Mouse (Mus musculus) c-Kit-positive CD71-positive TER-119-positive erythroid progenitor cells, embryonic 14.5 days (primary cell): ENCODE results near the gene Dock9.

Source experiments
- DNase-seq: peaks from one replicate; pipeline ENCODE4 v3.0.0-alpha.2; 2013; ENCODE audit warnings: low spot score

Dock9 gene

DNA sequence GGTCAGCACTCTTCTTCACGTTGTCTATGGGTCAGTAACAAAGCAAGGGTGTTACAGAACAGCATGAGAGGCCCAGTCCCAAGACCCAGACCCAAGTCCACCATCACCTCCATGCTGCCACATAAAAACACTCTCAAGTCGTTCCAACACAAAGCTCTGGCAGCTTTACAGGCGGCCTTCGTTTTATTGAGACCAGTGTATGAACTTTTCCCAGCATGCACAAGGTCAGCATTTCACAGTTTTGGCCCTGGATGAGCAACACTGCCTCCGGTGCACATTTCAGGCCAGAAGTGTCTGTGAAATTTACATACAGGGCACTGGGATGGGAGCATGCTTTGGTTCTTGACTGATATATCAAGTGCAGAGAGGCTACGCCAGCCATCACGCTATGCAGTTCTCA is 6.5 kb downstream of the Dock9 start:
- DNase-seq, result no peak

DNA sequence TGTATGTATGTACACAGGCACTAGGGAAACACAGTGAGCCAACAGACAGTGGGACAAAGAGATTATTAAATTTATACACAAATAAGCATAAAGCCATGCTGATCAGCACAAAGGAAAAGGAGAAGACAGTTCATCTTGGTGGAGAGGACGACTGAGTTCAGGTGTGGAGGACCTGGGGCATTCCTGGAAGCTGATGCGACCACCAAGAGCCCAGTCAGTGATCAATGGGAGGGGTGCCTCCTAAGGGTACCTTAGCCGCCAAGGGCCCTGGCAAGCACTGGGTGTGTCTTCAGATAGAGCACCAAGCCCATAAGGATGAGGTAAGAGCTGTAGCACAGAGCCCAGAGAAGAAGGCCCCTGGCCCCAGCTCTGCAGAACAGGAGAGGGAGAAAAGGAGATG is 8.4 kb downstream of the Dock9 start:
- no peak for DNase-seq

GRCm38 (mm10) chr14:121788451-121788850 is 9.2 kb downstream of the Dock9 start:
- DNase-seq, result no peak

DNA sequence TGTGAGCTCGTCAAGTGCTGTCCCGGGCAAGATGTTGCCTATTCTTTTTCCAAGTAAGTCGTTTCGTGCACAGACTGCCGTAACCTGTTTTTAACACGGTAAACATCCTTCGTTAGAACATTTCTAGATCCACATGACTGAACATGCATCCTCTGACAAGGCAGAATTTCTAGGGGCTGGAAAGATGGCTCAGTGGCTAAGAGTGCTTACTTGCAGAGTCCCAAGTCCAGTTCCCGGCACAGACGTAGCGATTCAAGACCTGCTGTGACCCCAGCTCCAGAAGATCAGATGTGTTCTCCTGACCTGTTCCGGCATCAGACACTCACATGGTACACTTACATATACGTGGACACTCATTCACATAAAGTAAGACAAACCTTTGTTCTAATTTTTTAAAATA is 10.2 kb downstream of the Dock9 start:
- no peak for DNase-seq

DNA sequence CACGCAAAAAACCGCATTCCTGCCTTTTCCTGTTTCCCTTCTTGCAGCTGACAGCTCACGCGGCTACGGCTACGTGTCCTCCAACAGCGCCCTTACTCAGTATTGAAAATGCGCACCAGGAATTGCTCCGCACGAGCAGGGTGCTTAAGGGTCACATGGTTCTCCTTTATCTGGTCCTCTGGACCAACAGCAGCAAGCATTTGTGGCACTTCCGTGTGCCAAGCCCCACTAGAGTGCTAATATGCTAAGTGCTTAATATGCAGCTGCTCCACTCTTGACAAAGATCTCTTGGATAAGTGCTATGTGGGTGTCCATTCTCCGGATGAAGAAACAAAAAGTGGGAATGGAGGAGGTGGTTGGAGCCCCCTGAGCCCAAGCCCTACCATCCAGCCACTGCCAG is 10.7 kb downstream of the Dock9 start:
- no peak for DNase-seq

GRCm38 (mm10) chr14:121785394-121785793 is 12.2 kb downstream of the Dock9 start:
- DNase-seq, result no peak

DNA sequence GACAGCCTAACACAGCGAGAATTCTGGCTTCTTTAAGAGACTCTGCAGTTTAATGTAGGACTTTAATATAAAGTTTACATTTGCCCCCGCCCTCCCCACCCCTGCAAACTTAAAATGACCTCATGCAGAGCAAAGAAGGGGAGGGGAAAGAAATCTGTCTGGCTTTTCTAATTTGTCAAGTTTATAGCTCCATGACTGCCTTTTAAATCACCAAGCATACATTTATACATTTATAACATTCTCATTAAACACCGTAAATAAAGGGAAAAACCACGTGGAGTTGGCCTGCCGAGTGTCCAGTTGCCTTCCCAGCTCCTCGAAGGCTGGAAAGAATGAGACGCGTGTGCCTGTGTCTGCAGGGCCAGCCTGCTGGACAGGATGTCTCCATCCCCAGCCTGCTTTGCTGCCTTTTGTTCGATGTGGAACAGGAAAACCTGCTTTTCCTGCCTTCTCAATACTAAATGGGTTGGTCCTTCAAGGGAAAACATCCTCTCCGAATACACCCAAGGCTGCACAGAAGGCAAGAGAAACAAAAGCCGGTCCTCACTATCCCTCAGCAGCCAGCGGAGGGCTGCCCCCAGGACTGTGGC is 16.6 kb downstream of the Dock9 start:
- DNase-seq, result no peak

DNA sequence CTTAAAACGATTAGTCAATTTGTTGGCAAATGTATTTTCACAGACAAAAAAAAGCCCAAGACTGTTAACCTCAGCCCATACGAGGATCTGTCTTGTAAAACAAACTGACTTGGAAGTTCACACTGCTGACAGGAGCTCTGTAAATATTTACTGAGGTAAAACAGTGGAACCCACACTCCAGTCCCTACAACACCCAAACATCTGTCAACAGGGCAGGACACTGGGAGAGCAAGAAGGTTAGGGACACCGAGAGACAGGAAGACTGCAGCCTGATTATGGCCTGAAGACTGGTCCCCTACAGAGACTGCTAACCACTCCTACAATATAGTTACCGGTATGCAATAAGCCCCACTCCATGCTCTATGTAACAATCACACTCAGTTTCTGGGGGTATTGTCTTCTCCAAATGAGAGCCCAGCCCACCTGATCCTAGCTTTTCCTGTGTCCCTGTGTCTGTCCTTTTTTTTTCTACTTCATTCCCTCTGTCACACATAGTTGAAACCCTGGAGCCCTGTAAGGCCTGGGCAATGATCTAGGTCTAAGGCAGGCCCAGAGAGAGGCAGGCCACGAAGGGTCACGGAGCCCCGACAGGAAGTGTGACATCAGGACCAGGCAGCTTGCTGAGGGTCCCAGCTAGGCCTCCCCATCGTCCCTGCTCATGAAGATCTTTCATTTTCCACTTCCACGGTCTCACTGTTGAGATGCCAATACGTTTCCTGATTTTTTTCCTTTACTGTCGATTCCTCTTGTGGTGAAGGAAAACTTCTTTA is 17.3 kb downstream of the Dock9 start:
- no peak for DNase-seq

- DNase-seq, result no peak
These were observed 18.0 kb downstream of the Dock9 start for GRCm38 (mm10) chr14:121779620-121780019.

- DNase-seq, result no peak
These were observed 20.3 kb downstream of the Dock9 start for GRCm38 (mm10) chr14:121777279-121777831.

DNA sequence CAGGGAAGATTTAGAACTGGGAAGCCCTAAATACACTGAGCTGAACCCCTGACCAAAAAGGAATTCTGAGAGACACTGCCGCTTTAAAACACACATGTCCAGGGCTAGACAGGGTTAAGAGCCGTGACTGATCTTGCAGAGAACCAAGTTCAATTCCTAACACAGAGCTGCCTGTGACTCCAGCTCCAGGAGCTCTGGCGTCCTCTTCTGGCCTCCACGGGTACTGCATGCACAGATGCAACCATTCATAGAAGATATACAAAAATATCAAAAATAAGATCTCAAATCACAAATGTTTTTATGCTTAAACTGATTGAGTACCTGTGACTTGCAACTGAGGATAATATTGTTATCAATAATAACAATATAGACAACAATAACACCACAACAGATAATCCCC is 20.9 kb downstream of the Dock9 start:
- no peak for DNase-seq

DNA sequence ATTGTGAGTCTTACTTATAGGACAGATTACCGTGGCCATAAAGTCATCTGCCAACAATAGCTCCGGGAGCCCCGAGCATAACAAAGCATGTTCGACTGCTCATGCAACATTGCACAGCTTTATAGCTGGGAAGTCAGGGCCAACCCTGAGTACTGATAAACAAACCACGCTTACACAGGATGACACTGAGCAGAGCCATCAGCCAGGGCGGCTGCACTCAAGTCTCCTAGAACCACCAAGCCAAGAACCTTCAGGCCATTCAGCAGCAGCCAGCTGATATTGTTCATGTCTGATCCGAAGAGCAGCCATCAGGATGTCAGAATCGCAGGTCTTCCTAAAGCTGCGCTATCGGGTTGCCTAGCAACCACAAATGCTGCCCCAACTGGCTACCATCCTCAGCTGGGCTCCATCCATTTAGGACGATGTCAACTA is 35.6 kb downstream of the Dock9 start:
- no peak for DNase-seq

GRCm38 (mm10) chr14:121760403-121760802 is 37.2 kb downstream of the Dock9 start:
- no peak for DNase-seq

- DNase-seq, result no peak
These were observed 43.5 kb downstream of the Dock9 start for GRCm38 (mm10) chr14:121754110-121754509.

DNA sequence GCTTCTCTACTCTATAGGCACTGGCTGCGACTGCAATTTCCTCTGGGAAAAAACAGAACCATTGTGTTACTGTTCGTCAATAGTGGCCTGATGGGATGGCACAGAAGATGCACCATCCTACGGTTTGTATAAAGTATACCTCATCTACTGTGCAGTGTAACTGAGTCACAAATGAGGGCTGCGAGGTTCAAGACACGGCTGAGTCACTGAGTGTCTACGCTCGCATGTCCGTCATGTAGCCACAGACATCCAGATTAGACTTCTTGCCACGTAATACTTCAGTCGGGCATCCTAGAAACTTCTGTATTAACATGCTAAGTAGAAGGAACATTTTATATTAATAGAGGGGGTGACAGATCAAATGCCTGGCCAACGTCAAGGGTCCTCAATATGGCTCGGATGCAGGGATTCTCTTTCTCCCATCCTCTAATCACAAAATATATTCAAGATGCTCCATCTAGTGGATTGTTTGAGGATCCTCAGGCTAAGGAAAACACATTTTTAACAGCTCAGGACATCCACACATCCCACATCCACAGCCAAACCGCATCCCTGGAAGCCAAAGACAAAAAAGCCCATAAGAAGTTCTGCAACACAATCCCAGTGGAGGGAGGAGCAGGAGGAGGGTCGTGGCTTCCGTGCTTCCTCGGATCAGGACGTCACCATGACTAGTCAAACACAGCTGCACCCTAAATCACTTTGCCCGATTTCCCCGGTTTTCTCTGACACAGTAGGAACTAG is 44.8 kb downstream of the Dock9 start:
- no peak for DNase-seq

DNA sequence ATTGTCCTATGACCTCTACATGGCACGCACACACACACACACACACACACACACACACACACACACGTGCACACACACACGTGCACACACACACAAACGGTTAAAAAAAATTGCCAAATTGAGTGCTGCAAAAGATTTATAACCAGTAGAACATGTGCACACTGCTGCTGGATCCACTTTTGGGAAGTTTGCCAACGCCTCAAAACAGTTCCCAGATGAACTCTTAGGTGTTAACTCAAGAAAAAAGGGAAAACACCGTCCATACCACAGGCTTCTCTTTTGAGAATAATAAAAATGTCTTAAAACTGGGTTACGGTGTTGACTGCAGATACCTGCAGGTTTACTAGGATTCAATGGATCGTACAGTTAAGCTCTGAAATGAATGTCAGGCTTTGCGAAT is 48.0 kb downstream of the Dock9 start:
- DNase-seq, result no peak

DNA sequence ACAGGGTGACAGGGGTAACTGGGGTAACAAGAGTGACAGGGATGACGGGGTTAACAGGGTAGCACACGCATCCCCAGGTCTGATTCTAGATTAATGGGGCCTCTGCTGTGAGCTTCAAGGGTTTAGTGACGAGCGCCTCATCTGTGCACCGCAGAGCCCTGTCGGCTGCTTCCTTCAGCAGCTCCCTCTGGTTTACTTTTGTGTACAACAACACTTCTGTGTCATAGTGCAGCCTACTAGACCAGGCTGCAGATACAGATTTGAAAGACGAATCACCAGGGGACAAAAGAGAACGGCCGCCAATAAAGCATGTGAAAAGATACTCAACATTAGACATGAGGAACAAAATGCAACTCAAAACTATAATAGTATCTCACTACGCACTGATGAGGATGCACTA is 48.6 kb downstream of the Dock9 start:
- DNase-seq, result no peak

DNA sequence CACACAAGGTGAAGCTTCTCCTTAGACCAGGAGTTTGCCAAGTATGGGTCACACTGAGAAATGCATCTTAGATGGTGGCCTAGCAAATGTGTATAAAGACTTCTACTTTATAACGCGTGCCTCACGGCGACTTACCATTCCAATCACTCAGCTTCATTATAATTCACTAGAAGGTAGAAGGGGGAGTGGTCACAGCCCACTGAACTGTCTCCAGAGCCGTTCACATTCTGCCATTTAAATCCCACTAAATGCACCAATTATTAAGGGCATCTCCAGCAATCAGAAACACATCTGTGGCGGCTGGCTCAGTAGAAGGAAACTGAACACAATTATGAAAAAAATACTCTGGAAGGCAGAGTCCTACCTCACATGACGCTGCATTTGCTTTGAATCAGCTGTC is 50.3 kb downstream of the Dock9 start:
- DNase-seq, result no peak

DNA sequence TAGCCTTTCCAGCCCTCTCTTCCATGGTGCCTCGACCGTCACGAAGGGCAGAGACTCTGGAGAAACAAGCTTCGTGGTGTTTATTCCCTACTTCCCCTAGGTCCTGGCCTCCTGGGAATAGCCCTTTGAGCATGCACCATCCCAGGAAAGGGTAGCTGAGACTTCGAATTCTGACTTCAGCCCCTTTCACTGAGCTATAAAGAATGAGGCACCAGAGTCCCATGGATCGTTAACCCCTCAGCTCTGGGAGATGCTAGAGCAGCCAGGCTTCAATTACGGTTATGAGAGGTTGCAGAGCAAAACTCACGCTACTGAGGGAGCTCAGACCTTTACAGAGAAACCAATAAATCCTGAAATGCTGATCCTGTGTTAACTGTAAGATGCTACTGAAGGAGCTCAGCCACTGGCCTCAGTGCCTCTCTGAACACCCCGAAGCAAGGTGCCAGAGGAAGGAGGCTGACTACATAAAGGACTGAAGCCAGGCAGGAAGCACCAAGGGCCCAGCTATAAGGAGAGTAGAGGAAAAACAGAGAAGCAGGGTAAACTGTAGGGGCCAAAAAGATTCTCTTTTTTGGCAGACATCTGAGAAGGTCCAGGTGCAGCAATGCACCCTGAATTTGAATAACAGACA is 53.7 kb downstream of the Dock9 start:
- DNase-seq, result no peak

DNA sequence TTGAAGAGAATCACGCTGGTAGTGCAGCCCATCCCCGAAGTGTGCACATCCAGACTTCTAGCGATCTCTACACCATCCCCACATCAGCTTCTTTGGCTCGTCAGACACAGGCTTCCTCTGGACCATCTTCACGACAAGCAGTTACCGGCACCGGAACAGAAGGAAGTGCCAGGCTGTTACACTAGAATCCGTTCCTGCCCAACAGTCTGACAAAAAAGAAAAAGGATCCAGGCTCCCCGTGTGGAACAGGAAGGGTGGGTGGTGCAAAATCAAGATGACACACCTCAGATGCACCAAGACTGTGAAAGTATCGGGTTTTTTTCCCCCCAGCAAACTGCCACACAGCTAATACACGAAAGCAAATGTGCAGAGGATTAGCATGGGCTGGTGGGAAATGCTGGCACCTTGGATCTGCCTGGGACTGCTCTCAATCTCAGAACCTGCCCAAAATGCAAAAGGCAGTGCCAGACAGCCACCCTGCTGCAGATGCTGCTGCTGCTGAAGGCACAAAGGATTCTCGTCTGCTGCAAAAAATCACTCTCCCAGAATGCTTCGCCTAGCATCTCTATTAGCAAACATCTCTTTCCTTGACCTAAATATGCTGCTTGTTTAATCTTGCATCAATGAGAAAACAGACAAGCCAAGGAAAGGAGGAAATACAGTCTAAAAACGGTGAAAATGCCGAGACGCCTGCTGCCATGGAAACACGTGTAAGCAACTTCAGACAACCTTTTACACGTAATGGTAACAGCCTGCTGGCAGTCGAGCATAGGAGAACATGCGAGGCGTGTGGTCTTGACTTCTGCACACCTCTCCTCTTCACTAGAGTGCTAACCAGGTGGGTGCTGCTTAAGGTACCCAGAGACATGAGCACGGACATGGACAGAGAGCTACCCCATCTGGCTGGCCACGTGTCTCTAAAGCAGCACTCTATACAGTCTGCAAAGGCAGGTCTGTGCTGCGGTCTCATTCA is 58.9 kb downstream of the Dock9 start:
- DNase-seq, result no peak

DNA sequence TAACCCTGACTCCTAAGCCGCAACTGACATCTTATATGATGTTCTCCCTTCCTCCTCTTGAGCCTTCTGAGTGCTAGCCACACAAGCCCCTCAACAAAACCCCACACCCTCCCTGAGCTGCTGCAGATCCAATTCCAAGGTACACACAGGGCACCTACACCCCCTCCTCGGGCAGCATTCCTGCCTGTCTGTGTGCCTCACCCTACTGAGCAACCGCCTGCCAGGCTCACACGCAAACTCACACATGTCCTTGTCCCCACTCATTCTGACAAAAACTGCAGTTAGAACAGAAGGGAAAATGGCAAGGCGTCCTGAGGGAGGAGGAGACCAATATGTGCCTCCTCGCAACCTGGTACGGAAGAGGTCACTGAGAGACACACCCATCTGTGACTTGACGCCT is 60.4 kb downstream of the Dock9 start:
- DNase-seq, result no peak
